Mouse (Mus musculus): Measurements from ENCODE around the gene Mpzl3. TPM values are rescaled to one million over a fixed set of nuclear protein-coding genes. Genes with fewer than 3 reads are reported as not detected.

Mpzl3 gene
- total and polyA plus RNA-seq, 3 experiments, result 3.1 to 5.3 (median 5.2) TPM

- TF ChIP-seq SIN3A (IDR thresholded peaks at IDR 0.05; ENCODE audit: low read length), result 0 out of 2 replicates have a peak, but pooled peaks have one; percentile 30
- no peak for TF ChIP-seq POLR2A (IDR thresholded peaks at IDR 0.05; ENCODE audit: low read depth, low read length)
- no peak for TF ChIP-seq NRF1 (IDR thresholded peaks at IDR 0.05; ENCODE audit: low read depth, low read length)
- no peak for TF ChIP-seq POLR2AphosphoS2 (IDR thresholded peaks at IDR 0.05; ENCODE audit: low read depth, low read length)
- peak; percentile 75 for TF ChIP-seq RAD21 (IDR thresholded peaks at IDR 0.05; ENCODE audit: low read depth, low read length)
- TF ChIP-seq IRF4 (IDR thresholded peaks at IDR 0.05; ENCODE audit: low read depth, low read length), result peak; percentile 57
- TF ChIP-seq UBTF (IDR thresholded peaks at IDR 0.05; ENCODE audit: low read depth, low read length), result no peak
- no peak for TF ChIP-seq HCFC1 (IDR thresholded peaks at IDR 0.05; ENCODE audit: low read depth, low read length)
- TF ChIP-seq RCOR1 (conservative IDR thresholded peaks at IDR 0.05; ENCODE audit: low read depth, low read length), result no peak
- TF ChIP-seq CHD1 (IDR thresholded peaks at IDR 0.05; ENCODE audit: low read depth, low read length), result no peak
- TF ChIP-seq ZC3H11A (IDR thresholded peaks at IDR 0.05; ENCODE audit: low read depth, low read length), result peak; percentile 51; the same call in 1 of the 2 replicates
- TF ChIP-seq CTCF (conservative IDR thresholded peaks at IDR 0.05 in 1 of 2, IDR thresholded peaks at IDR 0.05 in 1 of 2; ENCODE audit: low read depth in 2 of 2, low read length in 2 of 2), result peak; percentile 85 to 89
- no peak for TF ChIP-seq ZNF384 (IDR thresholded peaks at IDR 0.05; ENCODE audit: low read depth, low read length)
- no peak for TF ChIP-seq GABPA (IDR thresholded peaks at IDR 0.05; ENCODE audit: insufficient replicate concordance, low read depth, low read length)
- TF ChIP-seq BHLHE40 (IDR thresholded peaks at IDR 0.05; ENCODE audit: low read depth, low read length), result no peak
- TF ChIP-seq TCF12 (IDR thresholded peaks at IDR 0.05; ENCODE audit: low read depth, low read length), result no peak
- no peak for TF ChIP-seq CHD2 (IDR thresholded peaks at IDR 0.05; ENCODE audit: low read length)
- TF ChIP-seq PAX5 (IDR thresholded peaks at IDR 0.05; ENCODE audit: low read length), result no peak
- TF ChIP-seq MAFK (IDR thresholded peaks at IDR 0.05; ENCODE audit: insufficient replicate concordance, low read length), result no peak
- TF ChIP-seq USF2 (conservative IDR thresholded peaks at IDR 0.05; ENCODE audit: low read depth, low read length), result no peak
- TF ChIP-seq EP300 (IDR thresholded peaks at IDR 0.05; ENCODE audit: low read length), result no peak
- TF ChIP-seq JUN (IDR thresholded peaks at IDR 0.05; ENCODE audit: insufficient read depth, low read depth, low read length), result no peak
- TF ChIP-seq MYC (IDR thresholded peaks at IDR 0.05; ENCODE audit: low read depth, low read length), result 0 out of 2 replicates have a peak, but pooled peaks have one; percentile 19
- no peak for TF ChIP-seq MAZ (IDR thresholded peaks at IDR 0.05; ENCODE audit: low read depth, low read length)
- TF ChIP-seq ELF1 (IDR thresholded peaks at IDR 0.05; ENCODE audit: low read depth, low read length), result no peak
- TF ChIP-seq NELFE (IDR thresholded peaks at IDR 0.05; ENCODE audit: low read depth, low read length), result peak; percentile 15; the same call in 1 of the 2 replicates
- peak; percentile 30; the same call in 1 of the 2 replicates for TF ChIP-seq MEF2A (IDR thresholded peaks at IDR 0.05; ENCODE audit: borderline replicate concordance, low read depth, low read length)
- 0 out of 2 replicates have a peak, but pooled peaks have one; percentile 14 for TF ChIP-seq TBP (conservative IDR thresholded peaks at IDR 0.05; ENCODE audit: low read depth, low read length)
- TF ChIP-seq JUND (conservative IDR thresholded peaks at IDR 0.05; ENCODE audit: low read depth, low read length), result no peak
- no peak for TF ChIP-seq USF1 (IDR thresholded peaks at IDR 0.05; ENCODE audit: low read depth, low read length)
- no peak for TF ChIP-seq MAX (IDR thresholded peaks at IDR 0.05; ENCODE audit: low read length)
- no peak for TF ChIP-seq ZMIZ1 (IDR thresholded peaks at IDR 0.05; ENCODE audit: low read depth, low read length)
- no peak for TF ChIP-seq MXI1 (IDR thresholded peaks at IDR 0.05; ENCODE audit: low read depth, low read length)
- TF ChIP-seq KAT2A (IDR thresholded peaks at IDR 0.05; ENCODE audit: insufficient replicate concordance, low read length), result no peak
- peak; percentile 98 for TF ChIP-seq SMC3 (IDR thresholded peaks at IDR 0.05; ENCODE audit: low read depth, low read length)
- TF ChIP-seq ZKSCAN1 (IDR thresholded peaks at IDR 0.05; ENCODE audit: borderline replicate concordance, low read depth, low read length), result no peak
- no peak for TF ChIP-seq E2F4 (IDR thresholded peaks at IDR 0.05; ENCODE audit: insufficient replicate concordance, low read depth, low read length)
- no peak for TF ChIP-seq ETS1 (conservative IDR thresholded peaks at IDR 0.05; ENCODE audit: low read depth, low read length)
- peaks cover 3 to 13% of the 10 kb centered on the region in 2 experiments for H3K4me1 ChIP-seq (ENCODE audit: control insufficient read depth in 1 of 2, insufficient read depth in 2 of 2)
- dilution Hi-C loops (cut with MboI; ENCODE audit: extremely low pct_ligation_motif_present, extremely low pct_unique_long_range_greater_than_20kb, low sequenced_read_pairs), result no loop called here
- no peaks in the 10 kb centered on the region for H3K9me3 ChIP-seq (replicated peaks; ENCODE audit: low read length)
- H3K9ac ChIP-seq (ENCODE audit: insufficient read depth, low read depth), result no peak overlapping the region; the same call in 1 of the 2 replicates
- no peak overlapping the region for H3K27ac ChIP-seq (ENCODE audit: insufficient read depth, low read depth)
- no peaks in the 10 kb centered on the region for H3K79me2 ChIP-seq (replicated peaks; ENCODE audit: control insufficient read depth, extremely low read depth, insufficient read depth, poor library complexity, severe bottlenecking)
- in situ Hi-C loops (cut with MboI; ENCODE audit: low pct_ligation_motif_present, low pct_unique_long_range_greater_than_20kb, low sequenced_read_pairs), result no loop called here
- peak; percentile 68 for DNase-seq (ENCODE audit: extremely low read depth)
- H3K4me2 ChIP-seq (ENCODE audit: insufficient read depth, low read depth, poor library complexity, severe bottlenecking), result peak overlapping the region; percentile 41; the same call in 1 of the 2 replicates
- no peak overlapping the region for H3K4me3 ChIP-seq (replicated peaks in 1 of 3; ENCODE audit: low read depth in 2 of 3, low read length in 2 of 3, poor library complexity in 1 of 3)
- no peaks in the 10 kb centered on the region for H3K36me3 ChIP-seq (replicated peaks in 1 of 2; ENCODE audit: control insufficient read depth in 1 of 2, insufficient read depth in 1 of 2, low read length in 1 of 2)
- H3K27me3 ChIP-seq (replicated peaks), result no peaks in the 10 kb centered on the region
Measured at GRCm38 (mm10) chr9:45048511-45048910, 6.5 kb upstream of the Mpzl3 start.

All from CH12.LX (cell line).